Mouse (Mus musculus) heart, postnatal 14 days (tissue): ENCODE results near the gene Klf17. TPM values are rescaled to one million over a fixed set of nuclear protein-coding genes. Genes with fewer than 3 reads are reported as not detected.
A peak's percentile ranks its signal among the peaks of the same experiment; 100 is the strongest.
"Not testable (repeated sequence)": the region's sequence is repeated elsewhere in the genome, so short reads cannot be mapped to it uniquely, and the experiment has no call there.

ENCODE experiments used
- DNase-seq, 2 experiments: peaks; one replicate each; pipeline ENCODE4 v3.0.0; 2021 to 2022
- intact Hi-C: fragments of 180-260 bp; cut with DNase I; formaldehyde crosslinking; loops from one replicate; pipeline ENCODE4 v1.15.1; 2025
- long read RNA-seq, 2 experiments: library from polyadenylated mRNA; stranded (forward); transcript quantifications; one replicate each; pipeline ENCODE4 v2.0.0; 2021
- total RNA-seq, 2 experiments: library from RNA; stranded (reverse); gene quantifications; 2 replicates each; pipeline ENCODE4 v1.2.3; 2021

Gene Klf17
- total RNA-seq: not detected
- long read RNA-seq, experiment 1: 0 reads
- long read RNA-seq, experiment 2: 0 reads

- no peak for DNase-seq
- intact Hi-C loops: no loop called here
Measured at GRCm38 (mm10) chr4:117765416-117765815, at the start of gene Klf17. Klf17 (minus strand) TSS chr4:117765648.

GRCm38 (mm10) chr4:117814333-117814732 lies 48.9 kb upstream of the Klf17 start:
- intact Hi-C loops: no loop called here
- no peak for DNase-seq

- peak; percentile 29 to 37 for DNase-seq
- intact Hi-C loops: no loop called here
Measured at GRCm38 (mm10) chr4:117813591-117814192, 48.2 kb upstream of the Klf17 start.

DNA sequence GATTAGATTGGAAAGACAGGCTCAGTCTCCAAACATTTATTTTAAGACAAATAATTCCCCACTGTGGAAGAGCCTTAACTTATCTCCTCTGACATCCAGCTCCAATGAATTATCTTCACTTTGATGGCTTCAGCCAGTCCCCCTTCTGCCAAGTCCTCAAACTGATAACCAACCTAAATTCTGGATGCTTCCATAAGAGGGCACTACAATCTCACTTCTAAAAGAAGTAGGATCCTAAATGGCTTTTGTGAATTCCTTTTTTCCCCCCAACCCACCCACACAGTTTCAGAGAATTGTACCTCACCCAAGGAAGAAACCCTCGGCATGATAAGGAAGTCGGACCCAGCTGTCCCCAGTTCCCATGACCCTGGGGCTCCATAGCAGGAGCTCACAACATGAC lies 45.5 kb upstream of the Klf17 start:
- intact Hi-C loops: no loop called here
- DNase-seq: no peak

- peak in 1 of 2 experiments; percentile 14 for DNase-seq
- intact Hi-C loops: no loop called here
Measured at GRCm38 (mm10) chr4:117806992-117807391, 41.5 kb upstream of the Klf17 start.

- intact Hi-C loops: no loop called here
- DNase-seq: no peak
Measured at GRCm38 (mm10) chr4:117799904-117800303, 34.5 kb upstream of the Klf17 start.

DNA sequence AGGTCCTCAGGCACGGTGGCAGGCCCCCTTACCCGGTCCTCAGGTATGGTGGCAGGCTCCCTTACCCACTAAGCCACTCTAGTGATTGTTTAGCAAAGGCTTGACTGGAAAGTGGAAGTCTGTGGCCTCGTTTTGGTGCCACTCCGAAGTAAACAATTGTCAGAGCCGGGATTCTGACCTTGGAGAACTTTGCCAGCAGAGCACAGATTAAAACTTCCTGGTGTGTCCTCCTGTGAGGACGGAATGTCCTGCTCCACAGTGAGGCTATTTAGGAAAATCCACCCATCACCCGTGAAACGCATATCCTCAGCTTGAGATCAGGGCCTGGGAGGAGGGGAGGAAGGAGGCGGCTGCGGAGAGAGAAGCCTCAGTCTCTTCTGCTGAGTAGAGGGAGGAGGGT lies 22.9 kb upstream of the Klf17 start:
- intact Hi-C loops: no loop called here

GRCm38 (mm10) chr4:117786963-117787362 lies 21.5 kb upstream of the Klf17 start:
- intact Hi-C loops: no loop called here
- DNase-seq: peak in 1 of 2 experiments; percentile 20

More for the DNA sequence above, 22.9 kb upstream of the Klf17 start:
- DNase-seq: peak; percentile 11 to 17

DNA sequence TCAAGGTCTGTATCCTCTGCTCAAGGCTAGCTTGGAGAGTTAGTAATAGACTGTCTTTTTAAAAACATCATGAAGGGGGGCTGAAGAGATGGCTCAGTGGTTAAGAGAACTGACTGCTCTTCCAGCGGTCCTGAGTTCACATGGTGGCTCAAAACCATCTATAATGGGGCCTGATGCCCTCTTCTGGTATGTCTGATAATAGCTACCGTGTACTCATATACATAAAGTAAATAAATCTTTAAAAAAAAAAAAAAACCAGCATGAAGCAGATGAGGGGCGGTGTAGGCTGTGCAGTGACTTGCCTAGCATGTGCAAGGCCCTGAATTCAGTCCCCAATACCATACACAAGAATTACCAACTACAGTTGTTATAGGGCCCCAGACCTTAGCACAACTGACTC lies 17.5 kb upstream of the Klf17 start:
- DNase-seq: no peak
- intact Hi-C loops: no loop called here

DNA sequence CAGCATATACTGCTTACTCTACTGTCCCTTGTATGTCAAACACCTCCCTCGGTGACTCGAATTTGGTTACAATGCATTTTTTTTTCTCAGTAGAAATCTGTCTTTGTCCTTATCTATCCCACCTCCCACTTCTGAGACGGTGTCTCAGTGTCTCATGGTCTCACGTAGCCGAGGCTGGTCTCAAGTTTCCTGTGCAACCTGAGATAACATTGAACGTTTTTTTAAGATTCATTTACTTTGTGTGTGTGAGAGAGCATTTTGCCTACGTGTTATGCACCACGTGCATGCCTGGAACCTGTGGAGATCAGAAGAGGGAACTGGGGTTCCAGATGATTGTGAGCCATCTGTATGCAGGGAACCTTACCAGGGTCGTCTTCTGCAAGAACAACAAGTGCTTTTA lies 7.5 kb upstream of the Klf17 start:
- intact Hi-C loops: no loop called here
- no peak for DNase-seq

DNA sequence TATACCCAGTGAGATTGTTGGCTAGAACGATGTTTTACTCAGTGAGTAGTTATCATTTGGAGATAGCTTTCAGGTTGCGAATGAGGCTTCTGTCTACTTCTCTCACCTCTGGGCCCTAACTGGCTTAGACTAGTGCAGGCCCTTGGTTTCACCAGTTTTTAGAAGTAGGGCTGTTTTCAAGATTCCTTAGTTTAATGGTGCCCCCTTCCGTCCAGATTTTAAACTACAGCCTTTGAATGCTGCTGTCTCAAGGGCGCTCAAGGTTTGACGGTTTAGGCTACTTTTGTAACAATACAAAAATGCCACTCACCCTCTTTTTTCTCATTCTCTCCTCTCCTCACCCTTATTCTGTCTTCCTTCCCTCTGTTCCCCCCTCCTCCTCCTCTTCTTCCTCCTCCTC lies 5.5 kb upstream of the Klf17 start:
- peak; percentile 62 to 79 for DNase-seq
- intact Hi-C loops: loop anchor here (1.0 kb wide), 1 partner anchor 66 kb away; no protein-coding TSS in a partner anchor

DNA sequence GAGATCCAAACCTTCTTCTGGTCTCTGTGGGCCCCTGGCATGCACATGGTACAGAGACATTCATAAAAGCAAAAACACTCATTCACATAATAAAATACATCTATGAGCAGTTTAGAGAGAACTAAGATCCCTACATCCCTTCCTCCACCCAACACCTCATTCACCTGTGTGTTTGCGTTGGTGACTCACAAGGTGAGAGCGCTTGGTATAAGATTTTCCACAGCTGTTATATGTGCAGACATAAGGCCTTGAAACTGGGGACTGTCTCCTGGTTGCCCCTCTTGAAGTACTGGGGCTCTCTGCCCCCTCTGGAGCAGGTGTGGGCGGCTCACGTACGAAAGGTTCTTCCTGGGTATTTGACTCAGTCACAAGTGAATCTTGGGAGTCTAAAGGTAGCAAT lies 5.3 kb downstream of the Klf17 start:
- DNase-seq: no peak
- intact Hi-C loops: loop anchor here (2.0 kb wide), 1 partner anchor 43 kb away; no protein-coding TSS in a partner anchor

DNA sequence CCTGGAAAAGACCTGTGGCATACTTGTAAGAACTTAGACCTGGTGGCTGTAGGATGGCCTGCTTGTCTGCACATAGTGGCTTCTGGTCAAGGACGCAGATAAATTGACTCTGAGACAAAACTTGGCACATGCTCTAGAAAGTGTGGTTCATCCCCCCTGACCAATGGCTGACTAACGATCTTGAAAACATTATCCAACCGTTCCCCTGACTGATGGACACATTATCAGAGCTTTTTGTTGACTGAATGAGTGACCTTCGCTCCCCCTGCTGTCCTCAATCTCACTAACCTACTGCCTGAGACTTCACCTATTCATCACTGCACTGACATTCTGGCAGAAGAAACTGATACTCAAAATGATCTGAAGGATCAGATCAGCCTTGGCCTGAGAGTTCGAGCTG lies 13.0 kb downstream of the Klf17 start:
- DNase-seq, intact Hi-C loops: not testable (repeated sequence)

GRCm38 (mm10) chr4:117737559-117737958 lies 27.9 kb downstream of the Klf17 start:
- intact Hi-C loops: no loop called here
- DNase-seq: peak; percentile 5 to 6

DNA sequence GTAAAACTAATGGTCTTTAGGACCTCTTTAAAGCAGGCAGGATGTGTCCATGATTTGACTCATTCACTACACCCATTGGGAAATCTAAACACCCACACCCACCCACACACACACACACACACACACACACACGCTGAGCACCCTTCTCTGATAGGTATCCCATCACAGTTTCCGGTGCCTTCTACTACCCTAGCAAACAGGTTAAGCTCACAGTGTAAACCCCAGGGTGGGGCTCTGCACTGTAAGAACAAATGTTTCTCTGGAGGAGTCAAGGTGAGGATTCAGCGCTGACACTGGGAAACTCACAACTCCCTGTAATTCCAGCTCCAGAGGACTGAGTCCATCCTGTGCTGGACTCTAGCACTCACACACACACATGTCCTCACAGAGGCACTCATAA lies 33.5 kb downstream of the Klf17 start:
- intact Hi-C loops: no loop called here
- DNase-seq: no peak

DNA sequence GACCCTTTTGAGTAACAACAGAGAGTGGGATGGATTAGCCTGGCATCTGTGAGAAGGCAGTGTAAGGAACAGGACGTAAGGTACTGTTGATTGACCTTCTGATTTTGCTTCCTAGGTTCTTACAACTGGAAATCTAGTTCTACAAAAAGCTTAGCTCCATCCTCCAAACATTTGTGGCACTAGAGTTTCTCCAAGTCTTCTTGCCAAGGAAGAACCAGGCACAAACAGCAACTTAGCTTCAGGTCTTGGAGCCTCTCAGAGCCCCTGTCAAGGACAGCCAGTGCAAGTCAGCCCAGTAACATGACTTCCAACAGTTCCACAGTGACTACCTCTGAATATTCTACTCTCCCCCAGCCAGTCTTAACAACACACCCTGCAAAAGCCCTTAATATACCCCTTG lies 41.3 kb downstream of the Klf17 start, which contains the start of gene Gm12845:
Gene Gm12845 (plus strand): TSS at position 301 of the 400 bp plus-strand sequence.
- no peak for DNase-seq
- intact Hi-C loops: no loop called here

GRCm38 (mm10) chr4:117713303-117714098 lies 51.9 kb downstream of the Klf17 start:
- no peak for DNase-seq
- intact Hi-C loops: no loop called here

DNA sequence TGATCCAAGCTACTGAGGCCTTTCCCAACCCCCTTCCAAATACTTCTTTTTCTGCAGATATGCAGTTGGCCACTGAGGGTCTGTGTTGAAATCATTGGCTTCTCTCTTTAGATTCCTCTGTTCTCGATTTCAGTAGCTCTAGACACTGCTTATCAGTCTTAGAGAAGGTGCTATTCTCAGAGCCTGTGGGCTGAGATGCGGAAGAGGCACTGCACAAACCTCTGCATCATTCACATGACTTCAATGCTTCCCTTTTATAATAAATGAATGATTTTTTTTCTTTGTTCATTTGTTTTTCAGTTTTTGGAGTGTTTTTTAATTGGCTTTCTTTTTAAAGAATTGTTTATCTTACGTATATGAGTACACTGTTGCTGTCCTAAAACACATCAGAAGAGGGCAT lies 53.1 kb downstream of the Klf17 start:
- intact Hi-C loops: no loop called here
- DNase-seq: no peak

DNA sequence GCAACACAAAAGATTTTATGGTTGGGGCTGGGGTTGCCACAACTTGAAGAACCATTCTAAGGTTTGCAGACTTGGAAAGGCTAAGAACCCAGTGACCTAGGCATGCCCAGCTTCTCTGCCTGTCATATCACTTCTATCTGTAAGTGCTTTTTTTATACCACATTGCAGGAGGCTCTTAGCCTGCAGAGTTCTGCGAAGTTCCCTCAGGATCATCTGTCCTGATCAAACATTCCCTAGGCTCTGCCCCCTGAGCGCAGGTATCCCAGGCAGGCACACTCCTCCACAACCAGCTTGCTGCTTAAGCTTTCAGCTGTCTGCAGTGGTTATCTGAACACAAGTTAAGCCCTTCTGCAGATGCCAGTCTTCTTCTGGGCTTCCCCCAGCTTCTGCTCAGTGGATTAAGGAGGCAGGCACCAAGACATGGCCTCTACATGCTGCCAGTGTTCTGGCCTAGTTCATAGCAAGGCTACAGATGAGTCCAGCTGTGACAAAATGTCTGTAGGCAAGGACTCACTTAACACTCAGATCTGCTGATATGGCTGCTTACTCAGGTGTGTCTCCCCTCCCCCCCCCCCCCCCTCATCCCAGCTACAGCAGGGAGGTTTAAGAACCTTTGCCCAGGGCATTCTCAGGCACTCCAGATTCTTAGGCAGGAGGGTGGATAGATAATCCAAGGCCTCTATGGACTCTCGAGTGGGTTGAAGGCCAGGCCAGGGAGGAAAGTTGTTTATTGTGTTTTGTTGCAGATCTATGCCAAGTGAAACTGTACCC lies 56.5 kb downstream of the Klf17 start:
- intact Hi-C loops: loop anchor here (10.0 kb wide), 2 partner anchors 156 to 376 kb away; no protein-coding TSS in a partner anchor
- DNase-seq: no peak
